In genomic region chr8:120265471-120265870, GRCm38 (mm10) we compare ENCODE assay signal across 8 mouse cellular contexts. TPM values are rescaled to one million over a fixed set of nuclear protein-coding genes. Genes with fewer than 3 reads are reported as not detected.
DNase-seq lines count a peak whose midpoint lies in the region; ATAC-seq lines count a peak whose summit lies in the region.

No protein-coding gene starts in this region.

- H3K36me3 ChIP-seq in hindbrain, embryonic 11.5 days (ENCODE audit: control insufficient read depth, insufficient read depth, low read length), result no peaks in the 10 kb centered on the region
- H3K36me3 ChIP-seq in limb, embryonic 12.5 days, result no peaks in the 10 kb centered on the region
- H3K36me3 ChIP-seq in midbrain, embryonic 12.5 days, result no peaks in the 10 kb centered on the region

- peak; percentile 60; the same call in 1 of the 2 replicates for ATAC-seq in hindbrain, embryonic 11.5 days (ENCODE audit: low FRiP score)
- ATAC-seq in limb, embryonic 12.5 days (ENCODE audit: insufficient number of reproducible peaks, insufficient read depth, low FRiP score, low TSS enrichment, low read depth), result peak; percentile 20
- ATAC-seq in midbrain, embryonic 12.5 days (ENCODE audit: low FRiP score, low read depth), result peak; percentile 39

- H3K4me3 ChIP-seq in hindbrain, embryonic 11.5 days (ENCODE audit: low read depth, low read length), result no peak overlapping the region
- no peak overlapping the region for H3K4me3 ChIP-seq in limb, embryonic 12.5 days (replicated peaks)
- H3K4me3 ChIP-seq in midbrain, embryonic 12.5 days, result no peak overlapping the region

- H3K9me3 ChIP-seq in hindbrain, embryonic 11.5 days (ENCODE audit: control insufficient read depth, low read length), result no peaks in the 10 kb centered on the region
- no peaks in the 10 kb centered on the region for H3K9me3 ChIP-seq in limb, embryonic 12.5 days
- no peaks in the 10 kb centered on the region for H3K9me3 ChIP-seq in midbrain, embryonic 12.5 days

- H3K9ac ChIP-seq in hindbrain, embryonic 11.5 days (ENCODE audit: low read depth, low read length), result peak overlapping the region; percentile 38; the same call in 1 of the 2 replicates
- 0 out of 2 replicates have a peak overlapping the region, but pooled peaks have one; percentile 27 for H3K9ac ChIP-seq in limb, embryonic 12.5 days (replicated peaks)
- 0 out of 2 replicates have a peak overlapping the region, but pooled peaks have one; percentile 16 for H3K9ac ChIP-seq in midbrain, embryonic 12.5 days (replicated peaks)

- H3K4me1 ChIP-seq in hindbrain, embryonic 11.5 days (replicated peaks; ENCODE audit: control insufficient read depth, insufficient read depth, low read length), result peaks cover 27% of the 10 kb centered on the region
- peaks cover 98% of the 10 kb centered on the region for H3K4me1 ChIP-seq in limb, embryonic 12.5 days (replicated peaks)
- peaks cover 79% of the 10 kb centered on the region for H3K4me1 ChIP-seq in midbrain, embryonic 12.5 days

- H3K27ac ChIP-seq in hindbrain, embryonic 11.5 days (ENCODE audit: low read depth, low read length), result peak overlapping the region; percentile 82
- peak overlapping the region; percentile 97 for H3K27ac ChIP-seq in limb, embryonic 12.5 days
- peak overlapping the region; percentile 85 for H3K27ac ChIP-seq in midbrain, embryonic 12.5 days (replicated peaks)

- no peak overlapping the region for H3K4me2 ChIP-seq in hindbrain, embryonic 11.5 days (replicated peaks; ENCODE audit: low read depth, low read length)
- peak overlapping the region; percentile 45 for H3K4me2 ChIP-seq in limb, embryonic 12.5 days
- no peak overlapping the region for H3K4me2 ChIP-seq in midbrain, embryonic 12.5 days (replicated peaks)

- no peaks in the 10 kb centered on the region for H3K27me3 ChIP-seq in hindbrain, embryonic 11.5 days (ENCODE audit: control insufficient read depth, insufficient read depth, low read length)
- no peaks in the 10 kb centered on the region for H3K27me3 ChIP-seq in limb, embryonic 12.5 days
- H3K27me3 ChIP-seq in midbrain, embryonic 12.5 days, result peaks cover 9% of the 10 kb centered on the region

- 4% methylated on average over 3 of the region's 4 CpGs for WGBS in hindbrain, embryonic 11.5 days
- WGBS in limb, embryonic 12.5 days, result 4% methylated on average over 4 of the region's 4 CpGs
- 3% methylated on average over 4 of the region's 4 CpGs for WGBS in midbrain, embryonic 12.5 days

- peak; percentile 32 to 46 for DNase-seq in spleen, postnatal 36 days (ENCODE audit: low spot score in 2 of 2)
- DNase-seq in spleen, adult 12 weeks (ENCODE audit: low spot score), result no peak
- DNase-seq in forelimb bud, embryonic 11.5 days (ENCODE audit: low read depth, low spot score), result peak; percentile 72
- DNase-seq in hindbrain, embryonic 11.5 days (ENCODE audit: low spot score), result peak; percentile 62
- DNase-seq in urinary bladder, postnatal 4 days (ENCODE audit: low spot score in 2 of 2), result peak; percentile 77 to 81
- DNase-seq in right cerebral cortex, adult 2 months (ENCODE audit: low spot score in 2 of 2), result no peak

RNA-seq across cellular contexts. Expression of gene Gse1, which starts 37.2 kb away (rescaled TPM):
- 16.5 and 17.8 TPM in 2 replicates for polyA plus RNA-seq in hindbrain, embryonic 11.5 days (2014; fragmentation: Nextera tagmentation; extraction: Ambion mirVana)
- 7.6 and 9.1 TPM in 2 replicates for polyA plus RNA-seq in limb, embryonic 12.5 days (2016; fragmentation: Nextera tagmentation; extraction: Ambion mirVana)
- polyA plus RNA-seq in midbrain, embryonic 12.5 days (2016; fragmentation: Nextera tagmentation; extraction: Ambion mirVana), result 26.5 and 28.8 TPM in 2 replicates

Comparison
In these comparisons a context has a peak if more than half of its experiments do, and no peak if none do; other contexts are left out.
1. DNase-seq: peak in spleen, postnatal 36 days (2 of 2), forelimb bud, embryonic 11.5 days (single experiment), hindbrain, embryonic 11.5 days (single experiment) and urinary bladder, postnatal 4 days (2 of 2); none in spleen, adult 12 weeks (single experiment) and right cerebral cortex, adult 2 months (0 of 2).
2. Peak in every context shown above with its lines, with median percentiles within 50 percentile points of each other: ATAC-seq, H3K27ac ChIP-seq and H3K9ac ChIP-seq.